Mouse (Mus musculus): ENCODE measurements around the gene Cited4.

The Cited4 gene

GRCm38 (mm10) chr4:120716765-120717164 is 50.4 kb downstream of the Cited4 start:
- in situ Hi-C loops (cut with MboI; ENCODE audit: low pct_unique_long_range_greater_than_20kb in 1 of 2, low sequenced_read_pairs in 2 of 2, unreplicated experiment in 1 of 2) = no loop called here

All from mouse embryonic stem cell (cell line).